Mouse (Mus musculus) liver, postnatal 0 days (tissue): ENCODE measurements at regions not wholly inside any gene's neighbourhood (a gene's known extent, or its start where the extent isn't known, plus 50 kb on each side); places are given as distances from the start of the nearest gene placed in this dataset.

Experiments
- ATAC-seq: fragments of 200-750 bp; cut with Nextera tagmentation; 2 replicates; pipeline ENCODE4 v1.8.0; 2017; ENCODE audit warnings: mild to moderate bottlenecking, moderate library complexity
- DNase-seq: peaks from one replicate; pipeline ENCODE4 v3.0.0-alpha.2; 2016
- H3K27ac ChIP-seq: fragments of 300-500 bp; sonication (generic); 2 replicates; pipeline ENCODE4 v1.5.1; 2014; ENCODE audit warnings: antibody characterized with exemption, moderate library complexity, mild to moderate bottlenecking, low read depth
- H3K27me3 ChIP-seq: fragments of 300-500 bp; sonication (generic); 2 replicates; pipeline ENCODE4 v1.6.1; 2014; ENCODE audit warnings: low read length, control low read depth, mixed read lengths; ENCODE audit not compliant: insufficient read depth
- H3K36me3 ChIP-seq: fragments of 300-500 bp; sonication (generic); replicated peaks from 2 replicates; pipeline ENCODE4 v1.6.1; 2014; ENCODE audit warnings: mild to moderate bottlenecking, control low read depth, low read length, moderate library complexity, mixed read lengths; ENCODE audit not compliant: insufficient read depth
- H3K4me1 ChIP-seq: fragments of 300-500 bp; sonication (generic); 2 replicates; pipeline ENCODE4 v1.6.1; 2014; ENCODE audit warnings: antibody characterized with exemption, mild to moderate bottlenecking, control low read depth; ENCODE audit not compliant: insufficient read depth
- H3K4me2 ChIP-seq: fragments of 300-500 bp; sonication (generic); 2 replicates; pipeline ENCODE4 v1.6.1; 2014; ENCODE audit warnings: low read depth, mild to moderate bottlenecking, low read length, moderate library complexity, mixed read lengths
- H3K4me3 ChIP-seq: fragments of 300-500 bp; sonication (generic); 2 replicates; pipeline ENCODE4 v1.5.1; 2014; ENCODE audit warnings: low read depth, low read length
- H3K9ac ChIP-seq: fragments of 300-500 bp; sonication (generic); replicated peaks from 2 replicates; pipeline ENCODE4 v1.6.1; 2014; ENCODE audit warnings: mild to moderate bottlenecking, moderate library complexity
- H3K9me3 ChIP-seq: fragments of 300-500 bp; sonication (generic); 2 replicates; pipeline ENCODE4 v1.6.1; 2016; ENCODE audit warnings: mild to moderate bottlenecking, control low read depth, low read length, mixed read lengths
- CTCF ChIP-seq: sonication (generic); IDR thresholded peaks from 2 replicates; pipeline ENCODE4 v1.5.1; 2016; ENCODE audit warnings: antibody characterized with exemption, low read depth
- EP300 ChIP-seq: IDR thresholded peaks from 2 replicates; pipeline ENCODE4 v1.6.1; 2016; ENCODE audit warnings: antibody characterized with exemption, low read depth, mild to moderate bottlenecking
- WGBS: fragments of 180-500 bp; shearing (Covaris S2); extraction: QIAGEN DNeasy Blood & Tissue Kit; methylation state at CpG from one replicate; pipeline ENCODE4 v1.1.7; 2014; ENCODE audit not compliant: insufficient replicate concordance; 5-methylcytosine and 5-hydroxymethylcytosine counted together

DNA sequence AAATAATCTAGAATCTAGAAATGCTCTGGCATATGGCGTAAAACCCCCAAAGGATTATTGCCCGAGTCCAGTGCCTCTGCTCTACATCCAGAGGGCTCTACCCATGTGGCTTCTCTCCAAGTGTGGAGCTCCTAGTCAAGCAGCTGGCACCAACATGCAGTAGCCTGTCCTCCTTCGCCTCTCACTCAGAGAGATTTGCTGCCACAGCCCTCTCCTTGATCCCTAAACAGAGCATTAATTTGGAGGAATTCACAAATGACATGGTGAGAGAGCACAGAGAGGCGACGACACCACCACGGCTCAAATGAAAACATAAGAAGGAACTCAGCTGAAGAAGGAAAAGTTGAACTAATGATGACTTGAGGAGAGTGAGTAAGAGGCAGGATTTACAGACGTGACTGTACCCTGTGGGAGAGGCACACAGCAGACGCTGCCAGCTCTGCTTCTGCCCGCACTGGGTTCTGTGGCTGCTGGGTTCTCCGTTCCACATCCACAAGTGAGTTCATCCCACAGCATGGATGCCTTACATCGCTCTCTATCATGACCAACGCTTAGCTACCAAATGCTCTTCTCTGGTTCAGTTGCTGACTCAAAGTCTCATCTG lies 132.8 kb downstream of the Ibtk start:
- Histone ChIP-seq H3K4me1 (no peaks in the 10 kb centered on the region), H3K36me3 (no peaks in the 10 kb centered on the region), H3K9ac (no peak overlapping the region), H3K4me3 (no peak overlapping the region), H3K9me3 (no peaks in the 10 kb centered on the region), H3K4me2 (no peak overlapping the region), H3K27ac (no peak overlapping the region), H3K27me3 (no peaks in the 10 kb centered on the region)
- ATAC-seq (no peak), DNase-seq (no peak)
- TF ChIP-seq CTCF (no peak), EP300 (no peak)
- WGBS: 79% methylated on average over 12 of the region's 12 CpGs

DNA sequence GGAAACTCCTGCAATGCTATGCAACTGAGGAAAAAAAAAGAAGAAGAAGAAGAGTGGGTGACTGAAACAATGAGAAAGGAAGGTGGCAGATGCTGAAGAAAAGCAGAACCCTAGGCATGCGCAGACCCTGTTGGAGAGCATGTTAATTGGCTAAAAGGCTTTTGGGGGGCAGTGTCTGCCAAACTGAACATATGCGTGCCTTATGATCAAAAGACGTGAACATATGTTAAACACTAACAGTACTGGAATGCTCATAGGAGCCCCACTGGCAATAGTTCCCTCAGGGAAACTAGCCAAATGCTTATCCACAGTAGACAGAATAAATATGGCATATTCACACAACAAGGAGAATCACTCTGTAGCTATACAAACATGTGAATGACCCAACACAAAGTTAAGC lies 140.0 kb downstream of the Ibtk start:
- H3K27me3 ChIP-seq: no peaks in the 10 kb centered on the region
- no peak overlapping the region for H3K4me2 ChIP-seq
- TF ChIP-seq EP300 (no peak), CTCF (no peak)
- H3K4me1 ChIP-seq: no peaks in the 10 kb centered on the region
- H3K27ac ChIP-seq: no peak overlapping the region
- DNase-seq (no peak), ATAC-seq (no peak)
- WGBS: 85% methylated on average over 3 of the region's 3 CpGs
- no peaks in the 10 kb centered on the region for H3K9me3 ChIP-seq
- H3K4me3 ChIP-seq: no peak overlapping the region
- H3K36me3 ChIP-seq: no peaks in the 10 kb centered on the region
- no peak overlapping the region for H3K9ac ChIP-seq

DNA sequence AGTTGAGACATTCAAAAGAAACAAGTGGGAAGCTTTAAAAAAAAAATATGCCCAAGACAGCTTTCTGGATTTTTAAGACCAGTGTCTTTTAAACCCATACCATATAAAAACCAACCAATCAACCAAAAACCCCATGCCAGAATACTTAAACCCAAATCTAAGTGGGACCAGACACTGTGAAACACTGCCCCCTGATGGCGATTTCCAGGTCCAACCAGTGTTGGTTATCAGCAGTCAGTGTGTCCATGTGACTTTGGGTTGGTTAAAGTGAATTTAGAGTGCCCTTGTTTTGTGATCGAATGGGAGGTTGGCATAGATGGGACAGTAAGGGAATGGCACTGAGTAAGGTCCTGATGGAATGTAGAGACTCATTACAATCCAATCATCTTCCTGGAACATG lies 152.2 kb downstream of the Ibtk start:
- Histone ChIP-seq H3K9ac (no peak overlapping the region), H3K27me3 (no peaks in the 10 kb centered on the region), H3K4me1 (no peaks in the 10 kb centered on the region), H3K4me3 (no peak overlapping the region), H3K36me3 (no peaks in the 10 kb centered on the region), H3K9me3 (no peaks in the 10 kb centered on the region), H3K4me2 (no peak overlapping the region), H3K27ac (no peak overlapping the region)
- peak; percentile 44 for DNase-seq
- TF ChIP-seq EP300 (no peak), CTCF (peak; percentile 60)
- WGBS: 29% methylated on average over 2 of the region's 2 CpGs
- no peak for ATAC-seq

DNA sequence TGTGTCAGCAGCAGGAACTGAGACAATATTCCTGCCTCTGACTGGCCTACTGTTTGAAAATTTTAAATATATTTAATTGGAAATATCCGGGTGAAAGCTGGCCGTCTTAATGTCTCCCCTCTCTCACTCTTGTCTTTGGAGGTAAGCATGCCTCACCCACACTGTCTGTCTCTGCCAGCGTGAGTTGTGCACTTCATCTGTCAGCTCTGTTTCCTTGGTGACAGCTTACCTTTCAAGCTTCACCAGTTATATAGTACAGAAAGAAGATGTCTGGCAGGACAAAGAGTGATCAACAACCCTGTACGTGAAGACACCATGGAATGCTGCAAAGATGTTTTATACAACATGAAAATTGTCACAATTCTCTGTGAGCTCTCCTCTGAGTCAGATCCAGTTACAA lies 155.3 kb downstream of the Ibtk start:
- no peak overlapping the region for H3K4me2 ChIP-seq
- peaks cover 2% of the 10 kb centered on the region; the same call in 1 of the 2 replicates for H3K4me1 ChIP-seq
- TF ChIP-seq EP300 (no peak), CTCF (no peak)
- DNase-seq (no peak), ATAC-seq (no peak)
- H3K9ac ChIP-seq: no peak overlapping the region
- no peaks in the 10 kb centered on the region for H3K36me3 ChIP-seq
- H3K27ac ChIP-seq: no peak overlapping the region
- 77% methylated on average over 4 of the region's 4 CpGs for WGBS
- H3K9me3 ChIP-seq: no peaks in the 10 kb centered on the region
- no peaks in the 10 kb centered on the region for H3K27me3 ChIP-seq
- no peak overlapping the region for H3K4me3 ChIP-seq

DNA sequence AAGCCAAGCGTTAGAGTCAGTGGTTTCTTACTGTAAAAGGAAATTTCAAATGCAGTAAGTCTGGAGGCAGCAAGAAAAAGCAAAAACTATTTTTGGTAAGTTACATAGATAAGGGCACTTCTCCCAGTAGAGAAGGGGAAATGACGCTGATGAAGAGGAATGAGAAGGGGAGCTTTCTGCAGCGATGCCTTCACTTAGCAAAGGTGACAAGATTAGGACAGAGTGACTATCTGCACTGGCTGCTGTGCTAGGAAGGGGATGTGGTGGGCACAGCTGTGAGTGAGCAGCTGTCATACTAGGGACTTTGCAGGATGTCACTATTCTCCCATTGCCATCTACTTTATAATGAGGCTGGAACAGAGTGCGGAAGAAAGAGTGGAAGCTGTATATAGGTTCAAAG lies 156.5 kb downstream of the Ibtk start:
- ATAC-seq: no peak
- Histone ChIP-seq H3K27me3 (no peaks in the 10 kb centered on the region), H3K36me3 (no peaks in the 10 kb centered on the region), H3K27ac (no peak overlapping the region), H3K4me2 (no peak overlapping the region), H3K4me1 (peaks cover 2% of the 10 kb centered on the region; the same call in 1 of the 2 replicates), H3K9me3 (no peaks in the 10 kb centered on the region), H3K4me3 (no peak overlapping the region), H3K9ac (no peak overlapping the region)
- 0 out of 2 replicates have a peak, but pooled peaks have one; percentile 38 for TF ChIP-seq EP300
- TF ChIP-seq CTCF: no peak
- DNase-seq: no peak
- 41% methylated on average over 4 of the region's 4 CpGs for WGBS

DNA sequence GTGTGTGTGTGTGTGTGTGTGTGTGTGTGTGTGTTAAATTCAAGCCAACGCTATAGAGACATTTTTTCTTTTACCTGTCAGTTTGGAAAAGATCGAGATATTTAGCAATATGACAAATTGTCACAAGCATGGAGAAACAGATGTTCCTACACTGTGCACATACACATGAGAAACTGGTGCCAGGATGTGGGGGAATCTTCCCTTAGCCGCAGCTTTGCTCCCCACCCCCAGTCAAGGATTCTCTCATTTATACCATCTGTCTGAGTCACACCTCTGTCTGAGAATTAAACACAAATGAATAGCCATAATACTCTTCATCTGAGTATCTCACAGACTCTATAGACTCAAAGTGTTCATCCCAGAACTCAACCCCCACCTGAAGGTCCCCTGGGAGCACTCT lies 159.9 kb downstream of the Ibtk start:
- Histone ChIP-seq H3K4me3 (no peak overlapping the region), H3K4me2 (no peak overlapping the region), H3K27ac (no peak overlapping the region), H3K27me3 (no peaks in the 10 kb centered on the region), H3K9ac (no peak overlapping the region), H3K9me3 (no peaks in the 10 kb centered on the region), H3K36me3 (no peaks in the 10 kb centered on the region), H3K4me1 (peaks cover 2% of the 10 kb centered on the region; the same call in 1 of the 2 replicates)
- 58% methylated on average over 3 of the region's 3 CpGs for WGBS
- ATAC-seq: no peak
- no peak for DNase-seq
- no peak for TF ChIP-seq CTCF
- no peak for TF ChIP-seq EP300

DNA sequence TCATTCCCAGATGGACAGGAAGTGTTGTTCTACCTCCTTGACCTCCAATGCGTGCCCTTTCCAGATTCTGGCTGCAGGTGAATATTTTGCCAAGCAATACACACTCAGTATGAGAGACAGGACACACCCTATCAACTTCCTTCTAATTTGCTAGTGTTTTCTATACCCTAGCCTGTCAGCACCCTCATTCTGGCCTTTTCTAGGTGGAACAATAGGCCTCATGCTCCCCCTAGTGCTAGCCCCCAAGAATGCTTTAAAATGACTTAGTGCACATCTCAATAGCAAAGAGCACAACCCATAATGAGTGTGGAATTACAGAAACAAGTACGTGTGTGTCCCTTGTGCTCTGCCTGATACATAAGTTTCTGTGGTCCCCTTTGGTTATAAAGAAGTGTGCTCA lies 161.1 kb downstream of the Ibtk start:
- DNase-seq (peak; percentile 45), ATAC-seq (peak; percentile 44)
- no peaks in the 10 kb centered on the region for H3K9me3 ChIP-seq
- no peak overlapping the region for H3K27ac ChIP-seq
- TF ChIP-seq CTCF (peak; percentile 75), EP300 (no peak)
- no peak overlapping the region for H3K4me3 ChIP-seq
- H3K36me3 ChIP-seq: no peaks in the 10 kb centered on the region
- no peak overlapping the region for H3K4me2 ChIP-seq
- peaks cover 2% of the 10 kb centered on the region; the same call in 1 of the 2 replicates for H3K4me1 ChIP-seq
- no peak overlapping the region for H3K9ac ChIP-seq
- WGBS: 47% methylated on average over 2 of the region's 2 CpGs
- H3K27me3 ChIP-seq: no peaks in the 10 kb centered on the region
